In genomic region chr14:100235746-100236145, GRCm38 (mm10) we compare ENCODE assay signal across 18 mouse cellular contexts. TPM values are rescaled to one million over a fixed set of nuclear protein-coding genes. Genes with fewer than 3 reads are reported as not detected.
DNase-seq lines count a peak whose midpoint lies in the region; ATAC-seq and TF ChIP-seq lines count a peak whose summit lies in the region.
"Had no signal": no experiment of that assay in that cellular context is flagged by ENCODE, and none has a peak within 500 bp of the region (broad histone marks: within the 10 kb centered on the region; RNA-seq: fewer than 3 reads in every experiment).

No protein-coding gene starts in this region.

- WGBS in heart, embryonic 11.5 days (ENCODE audit: insufficient replicate concordance) = 24% methylated on average over 3 of the region's 3 CpGs
- WGBS in liver, embryonic 16.5 days (ENCODE audit: insufficient replicate concordance) = 38% methylated on average over 3 of the region's 3 CpGs
- WGBS in liver, embryonic 11.5 days = 40% methylated on average over 3 of the region's 3 CpGs

- no peaks in the 10 kb centered on the region for H3K9me3 ChIP-seq in heart, embryonic 11.5 days (replicated peaks; ENCODE audit: control insufficient read depth, low read length)
- H3K9me3 ChIP-seq in liver, embryonic 16.5 days (replicated peaks; ENCODE audit: control insufficient read depth, low read length) = no peaks in the 10 kb centered on the region
- no peaks in the 10 kb centered on the region for H3K9me3 ChIP-seq in liver, embryonic 11.5 days (ENCODE audit: control insufficient read depth, low read length)
- H3K9me3 ChIP-seq: embryonic facial prominence, embryonic 15.5 days; liver, embryonic 12.5 days; neural tube, embryonic 12.5 days; stomach, embryonic 15.5 days had no signal

- H3K9ac ChIP-seq in heart, embryonic 11.5 days (ENCODE audit: low read depth, low read length) = no peak overlapping the region
- H3K9ac ChIP-seq in liver, embryonic 16.5 days (ENCODE audit: low read depth, low read length) = no peak overlapping the region
- H3K9ac ChIP-seq in liver, embryonic 11.5 days (ENCODE audit: low read depth, low read length) = no peak overlapping the region
- H3K9ac ChIP-seq: embryonic facial prominence, embryonic 15.5 days; liver, embryonic 12.5 days; neural tube, embryonic 12.5 days; stomach, embryonic 15.5 days had no signal

- H3K27me3 ChIP-seq in heart, embryonic 11.5 days (ENCODE audit: control insufficient read depth, insufficient read depth, low read length) = no peaks in the 10 kb centered on the region
- no peaks in the 10 kb centered on the region for H3K27me3 ChIP-seq in liver, embryonic 16.5 days (ENCODE audit: control insufficient read depth, insufficient read depth, low read depth, low read length)
- no peaks in the 10 kb centered on the region for H3K27me3 ChIP-seq in liver, embryonic 11.5 days (replicated peaks; ENCODE audit: control insufficient read depth, insufficient read depth, low read length)
- H3K27me3 ChIP-seq: CH12.LX; embryonic facial prominence, embryonic 15.5 days; liver, embryonic 12.5 days; neural tube, embryonic 12.5 days; stomach, embryonic 15.5 days had no signal

- ATAC-seq in cerebellum, adult (ENCODE audit: insufficient number of reproducible peaks, low FRiP score, low TSS enrichment) = peak; percentile 54; the same call in 1 of the 2 replicates
- 0 out of 2 replicates have a peak, but pooled peaks have one; percentile 26 for ATAC-seq in heart, embryonic 11.5 days (replicated peaks; ENCODE audit: insufficient number of reproducible peaks, low FRiP score, low TSS enrichment)
- 0 out of 2 replicates have a peak, but pooled peaks have one; percentile 21 for ATAC-seq in liver, embryonic 16.5 days (ENCODE audit: low read depth)
- no peak for ATAC-seq in liver, embryonic 11.5 days (replicated peaks; ENCODE audit: low FRiP score)
- ATAC-seq: activated CD4-positive, CD25-positive, alpha-beta regulatory T cell, adult 4 months; liver, embryonic 12.5 days had no signal

- no peak for TF ChIP-seq POLR2A in brain, embryonic 14.5 days (IDR thresholded peaks at IDR 0.05; ENCODE audit: borderline replicate concordance, extremely low read depth, insufficient read depth, insufficient read length, poor library complexity, severe bottlenecking)

- no peak for DNase-seq in cerebellum, postnatal 25 days
- DNase-seq in heart, postnatal 14 days = no peak
- DNase-seq in liver, embryonic 11.5 days (ENCODE audit: low spot score) = no peak
- DNase-seq in brain, embryonic 14.5 days (ENCODE audit: low read depth) = peak; percentile 32
- no peak for DNase-seq in left cerebral cortex, adult 8-10 months (ENCODE audit: low spot score in 2 of 2)
- DNase-seq: adrenal gland, postnatal 36 days; retina, postnatal 1 day; thymus, postnatal 14 days had no signal

- peaks cover 4% of the 10 kb centered on the region; the same call in 1 of the 2 replicates for H3K4me1 ChIP-seq in heart, embryonic 11.5 days (ENCODE audit: control insufficient read depth, insufficient read depth, low read length)
- H3K4me1 ChIP-seq in liver, embryonic 16.5 days (ENCODE audit: control insufficient read depth, low read depth, low read length) = no peaks in the 10 kb centered on the region; the same call in 1 of the 2 replicates
- no peaks in the 10 kb centered on the region for H3K4me1 ChIP-seq in liver, embryonic 11.5 days (replicated peaks; ENCODE audit: control insufficient read depth, insufficient read depth, low read length)
- H3K4me1 ChIP-seq: embryonic facial prominence, embryonic 15.5 days; liver, embryonic 12.5 days; neural tube, embryonic 12.5 days had no signal

- H3K36me3 ChIP-seq in heart, embryonic 11.5 days (ENCODE audit: control insufficient read depth, insufficient read depth, low read length) = no peaks in the 10 kb centered on the region
- no peaks in the 10 kb centered on the region for H3K36me3 ChIP-seq in liver, embryonic 16.5 days (ENCODE audit: control insufficient read depth, insufficient read depth)
- no peaks in the 10 kb centered on the region for H3K36me3 ChIP-seq in liver, embryonic 11.5 days (ENCODE audit: control insufficient read depth, insufficient read depth, low read length)
- H3K36me3 ChIP-seq: embryonic facial prominence, embryonic 15.5 days; liver, embryonic 12.5 days; neural tube, embryonic 12.5 days; stomach, embryonic 15.5 days had no signal

- 0 out of 2 replicates have a peak overlapping the region, but pooled peaks have one; percentile 17 for H3K27ac ChIP-seq in heart, embryonic 11.5 days (ENCODE audit: low read depth, low read length)
- no peak overlapping the region for H3K27ac ChIP-seq in liver, embryonic 16.5 days (ENCODE audit: low read length)
- H3K27ac ChIP-seq in liver, embryonic 11.5 days (ENCODE audit: low read depth, low read length) = no peak overlapping the region
- H3K27ac ChIP-seq: embryonic facial prominence, embryonic 15.5 days; liver, embryonic 12.5 days; neural tube, embryonic 12.5 days; stomach, embryonic 15.5 days had no signal

- no peak for TF ChIP-seq CTCF in brain, embryonic 14.5 days (IDR thresholded peaks at IDR 0.05; ENCODE audit: borderline replicate concordance, extremely low read depth, insufficient read depth, insufficient read length)

- no peak overlapping the region for H3K4me3 ChIP-seq in heart, embryonic 11.5 days (ENCODE audit: low read depth, low read length)
- H3K4me3 ChIP-seq in liver, embryonic 16.5 days (ENCODE audit: low read depth, low read length) = no peak overlapping the region
- H3K4me3 ChIP-seq in liver, embryonic 11.5 days (ENCODE audit: low read depth, low read length) = no peak overlapping the region
- H3K4me3 ChIP-seq: embryonic facial prominence, embryonic 15.5 days; liver, embryonic 12.5 days; neural tube, embryonic 12.5 days; stomach, embryonic 15.5 days had no signal

- intact Hi-C loops in heart, postnatal 14 days (cut with DNase I) = loop anchor here (2.0 kb wide), 1 partner anchor 49 kb away; the partner anchor contains the start of gene Klf12

- no peak overlapping the region for H3K4me2 ChIP-seq in heart, embryonic 11.5 days
- no peak overlapping the region for H3K4me2 ChIP-seq in liver, embryonic 16.5 days (ENCODE audit: low read depth, low read length)
- H3K4me2 ChIP-seq in liver, embryonic 11.5 days = no peak overlapping the region
- H3K4me2 ChIP-seq: embryonic facial prominence, embryonic 15.5 days; liver, embryonic 12.5 days; neural tube, embryonic 12.5 days; stomach, embryonic 15.5 days had no signal

RNA-seq across cellular contexts. Expression of gene Klf12, which starts 48.7 kb away (rescaled TPM):
- polyA plus RNA-seq in heart, embryonic 11.5 days (2014; fragmentation: Nextera tagmentation; extraction: Ambion mirVana) = 5.8 and 7.3 TPM in 2 replicates
- 10 to 100 TPM; 14.9 to 16.7 TPM for total RNA-seq in heart, postnatal 14 days (2021)
- 5.7 and 7.4 TPM in 2 replicates for polyA plus RNA-seq in liver, embryonic 16.5 days (2015; fragmentation: Nextera tagmentation; extraction: Ambion mirVana)
- polyA plus RNA-seq in liver, embryonic 11.5 days (2014; fragmentation: Nextera tagmentation; extraction: Ambion mirVana) = 11.6 and 11.8 TPM in 2 replicates
- 33.0 and 57.7 TPM in 2 replicates for polyA plus RNA-seq in brain, embryonic 14.5 days (2012; rRNA removed)
- 10 to 100 TPM; 44.0 to 61.2 (median 51.3) TPM for total RNA-seq in left cerebral cortex, adult 8-10 months (2022)
- total RNA-seq: megakaryocyte-erythroid progenitor cell, adult 5-6 weeks had no signal
